Mouse (Mus musculus) kidney, postnatal 0 days (tissue): Measurements from ENCODE around the gene Olfr1500. TPM values are rescaled to one million over a fixed set of nuclear protein-coding genes. Genes with fewer than 3 reads are reported as not detected.
"Not testable (repeated sequence)": the region's sequence is repeated elsewhere in the genome, so short reads cannot be mapped to it uniquely, and the experiment has no call there.

Source experiments
- ATAC-seq: fragments of 200-750 bp; cut with Nextera tagmentation; replicated peaks from 2 replicates; pipeline ENCODE4 v1.8.0; 2017; ENCODE audit warnings: low read depth, moderate number of reproducible peaks, moderate TSS enrichment, moderate library complexity; ENCODE audit not compliant: low FRiP score
- DNase-seq: peaks from one replicate; pipeline ENCODE4 v3.0.0-alpha.2; 2016; ENCODE audit warnings: low spot score
- H3K27ac ChIP-seq: fragments of 300-500 bp; sonication (generic); 2 replicates; pipeline ENCODE4 v1.5.1; 2014; ENCODE audit warnings: mild to moderate bottlenecking
- H3K27me3 ChIP-seq: fragments of 300-500 bp; sonication (generic); 2 replicates; pipeline ENCODE4 v1.6.1; 2014; ENCODE audit warnings: low read length, mixed read lengths; ENCODE audit not compliant: insufficient read depth
- H3K36me3 ChIP-seq: fragments of 300-500 bp; sonication (generic); 2 replicates; pipeline ENCODE4 v1.6.1; 2014; ENCODE audit warnings: low read length, mixed read lengths; ENCODE audit not compliant: insufficient read depth
- H3K4me1 ChIP-seq: fragments of 300-500 bp; sonication (generic); replicated peaks from 2 replicates; pipeline ENCODE4 v1.6.1; 2014; ENCODE audit warnings: antibody characterized with exemption, low read length, mixed read lengths; ENCODE audit not compliant: insufficient read depth
- H3K4me2 ChIP-seq: fragments of 300-500 bp; sonication (generic); 2 replicates; pipeline ENCODE4 v1.6.1; 2014; ENCODE audit warnings: mild to moderate bottlenecking, low read length, moderate library complexity, mixed read lengths
- H3K4me3 ChIP-seq: fragments of 300-500 bp; sonication (generic); replicated peaks from 2 replicates; pipeline ENCODE4 v1.5.1; 2014; ENCODE audit warnings: low read depth, low read length
- H3K9ac ChIP-seq: fragments of 300-500 bp; sonication (generic); 2 replicates; pipeline ENCODE4 v1.6.1; 2014; ENCODE audit warnings: low read depth, low read length
- H3K9me3 ChIP-seq: fragments of 300-500 bp; sonication (generic); replicated peaks from 2 replicates; pipeline ENCODE4 v1.6.1; 2016; ENCODE audit warnings: low read length, inconsistent platforms, mixed read lengths
- CTCF ChIP-seq: IDR thresholded peaks from 2 replicates; pipeline ENCODE4 v1.5.1; 2016; ENCODE audit warnings: antibody characterized with exemption, low read depth, mild to moderate bottlenecking, moderate library complexity
- WGBS: fragments of 180-500 bp; shearing (Covaris S2); extraction: QIAGEN DNeasy Blood & Tissue Kit; methylation state at CpG from one replicate; pipeline ENCODE4 v1.1.7; 2014; 5-methylcytosine and 5-hydroxymethylcytosine counted together
- polyA plus RNA-seq: library from polyadenylated mRNA; unstranded; fragments of >200 nt; fragmentation: Nextera tagmentation; extraction: Ambion mirVana; gene quantifications from 2 replicates; pipeline ENCODE4 v1.2.1, GENCODE M21; 2015

The Olfr1500 gene
- polyA plus RNA-seq, result not detected in 2 replicates

DNA sequence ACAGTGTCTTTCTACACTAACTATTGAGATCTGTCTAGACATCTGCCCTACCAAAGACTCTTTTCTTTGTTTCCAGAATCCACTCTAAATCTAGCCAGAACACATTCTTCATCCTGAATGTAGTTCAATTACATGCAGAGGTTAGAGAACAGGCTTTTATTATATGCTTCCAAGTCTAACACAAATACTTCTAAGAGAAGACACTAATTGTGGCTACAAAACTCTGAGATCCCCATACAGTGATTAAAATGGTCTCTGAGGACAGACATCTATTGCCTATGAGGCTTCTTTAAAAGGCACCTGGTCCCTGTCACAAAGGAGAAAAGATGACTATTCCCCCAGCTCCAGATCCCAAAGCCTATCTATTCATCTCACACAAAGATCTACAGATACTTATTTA, at the start of gene Olfr1500:
Gene Olfr1500 (minus strand): TSS at position 101 of the 400 bp plus-strand sequence.
- Histone ChIP-seq H3K27ac (no peak within 1 kb of the TSS), H3K36me3 (no peaks in the 10 kb centered on the region), H3K4me1 (no peaks in the 10 kb centered on the region), H3K9ac (no peak within 1 kb of the TSS), H3K27me3 (no peaks in the 10 kb centered on the region), H3K4me3 (no peak within 1 kb of the TSS), H3K4me2 (no peak within 1 kb of the TSS), H3K9me3 (no peaks in the 10 kb centered on the region)
- DNase-seq, result no peak
- TF ChIP-seq CTCF, result no peak
- ATAC-seq, result no peak

DNA sequence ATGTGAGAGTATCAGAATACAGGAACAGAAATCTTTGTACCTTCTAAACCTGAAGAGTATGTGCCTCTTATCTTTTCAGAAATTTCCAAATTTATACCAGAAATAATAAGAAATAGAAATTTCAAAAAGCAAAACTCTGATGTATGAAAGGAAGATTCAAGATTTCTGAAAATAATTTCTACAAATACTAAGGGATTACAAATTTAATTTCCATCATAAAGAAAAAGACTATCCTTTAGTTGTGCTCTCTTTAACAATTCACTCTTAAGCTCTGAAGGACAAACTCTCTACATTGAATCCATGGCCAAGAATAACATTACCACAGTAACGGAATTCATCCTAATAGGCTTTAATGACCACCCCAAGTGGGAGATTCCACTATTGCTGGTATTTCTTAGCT, 31.2 kb upstream of the Olfr1500 start, which contains the start of gene Olfr1502:
Gene Olfr1502 (plus strand): TSS at position 301 of the 400 bp plus-strand sequence.
- no peak for DNase-seq
- Histone ChIP-seq H3K9me3 (no peaks in the 10 kb centered on the region), H3K4me3 (no peak within 1 kb of the TSS), H3K36me3 (no peaks in the 10 kb centered on the region), H3K27me3 (no peaks in the 10 kb centered on the region), H3K4me1 (no peaks in the 10 kb centered on the region), H3K27ac (no peak within 1 kb of the TSS), H3K9ac (no peak within 1 kb of the TSS), H3K4me2 (no peak within 1 kb of the TSS)
- TF ChIP-seq CTCF, result no peak
- ATAC-seq, result no peak
- 74% methylated on average over 1 of the region's 1 CpGs for WGBS

DNA sequence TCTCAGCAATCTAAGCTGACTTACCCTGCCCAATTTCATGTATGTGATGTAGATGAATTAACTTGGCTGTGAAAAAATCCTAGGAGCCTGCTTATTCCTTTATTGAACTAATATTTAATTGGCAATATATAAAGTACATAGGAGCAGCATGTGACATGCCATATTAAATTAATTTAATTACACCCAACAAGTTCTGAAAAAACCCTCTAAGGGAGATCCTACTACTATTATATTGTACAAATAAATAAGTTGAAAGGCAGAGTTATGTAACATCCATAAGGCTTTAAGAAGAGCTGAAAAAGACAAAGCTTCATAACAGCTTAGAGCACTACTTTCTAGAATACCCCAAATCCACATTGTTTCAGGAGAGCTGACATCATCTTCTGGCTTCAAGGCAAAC, 20.3 kb upstream of the Olfr1500 start, which contains the start of gene Olfr1501:
Gene Olfr1501 (minus strand): TSS at position 101 of the 400 bp plus-strand sequence.
- H3K4me3 ChIP-seq, H3K27me3 ChIP-seq, H3K27ac ChIP-seq, H3K4me2 ChIP-seq, DNase-seq, H3K9me3 ChIP-seq, H3K9ac ChIP-seq, ATAC-seq, H3K36me3 ChIP-seq, H3K4me1 ChIP-seq: not testable (repeated sequence)

DNA sequence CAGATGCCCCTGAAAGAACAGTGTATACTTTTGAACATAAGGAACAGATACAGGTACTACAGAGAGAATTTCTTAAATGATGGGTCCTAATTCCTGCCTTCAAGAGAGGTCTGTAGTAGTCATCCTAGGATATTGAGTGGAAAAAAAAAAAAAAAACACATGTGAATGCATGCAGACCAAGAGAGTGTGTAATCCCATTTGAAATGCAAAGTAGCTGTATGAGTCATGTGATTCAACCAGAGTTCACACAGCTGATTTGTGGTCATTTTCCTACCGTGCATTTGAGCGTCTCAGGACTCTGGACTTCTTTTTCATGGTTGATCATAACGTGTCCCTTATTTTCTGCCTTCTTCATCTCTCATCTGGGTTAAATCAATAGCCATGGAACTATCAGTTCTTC, 1.8 kb downstream of the Olfr1500 start:
- H3K36me3 ChIP-seq, result no peaks in the 10 kb centered on the region
- H3K4me2 ChIP-seq, result no peak overlapping the region
- H3K27ac ChIP-seq, result no peak overlapping the region
- no peaks in the 10 kb centered on the region for H3K27me3 ChIP-seq
- ATAC-seq (no peak), DNase-seq (no peak)
- 77% methylated on average over 3 of the region's 3 CpGs for WGBS
- H3K9me3 ChIP-seq, result no peaks in the 10 kb centered on the region
- H3K4me1 ChIP-seq, result no peaks in the 10 kb centered on the region
- no peak for TF ChIP-seq CTCF
- no peak overlapping the region for H3K4me3 ChIP-seq
- H3K9ac ChIP-seq, result no peak overlapping the region

DNA sequence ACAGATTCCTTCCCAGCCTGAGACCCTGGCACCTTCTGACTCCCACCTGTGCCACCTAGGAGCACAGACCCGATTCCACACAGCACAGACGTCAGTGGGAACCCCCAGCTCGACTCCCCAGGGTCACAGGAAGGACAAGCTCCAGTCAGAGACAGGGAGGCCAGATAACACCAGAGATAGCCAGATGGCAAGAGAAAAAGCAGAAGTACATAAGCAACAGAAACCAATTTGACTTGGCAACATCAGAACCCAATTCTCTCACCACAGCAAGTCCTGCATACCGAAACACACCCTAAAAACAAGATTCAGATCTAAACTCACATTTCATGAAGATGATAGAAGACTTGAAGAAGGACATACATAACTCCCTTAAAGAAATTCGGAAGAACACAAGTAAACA, 9.4 kb downstream of the Olfr1500 start:
- no peaks in the 10 kb centered on the region for H3K4me1 ChIP-seq
- no peak for TF ChIP-seq CTCF
- DNase-seq, result no peak
- ATAC-seq, result no peak
- H3K36me3 ChIP-seq, result no peaks in the 10 kb centered on the region
- H3K9ac ChIP-seq, result no peak overlapping the region
- H3K27me3 ChIP-seq, result no peaks in the 10 kb centered on the region
- no peak overlapping the region for H3K4me2 ChIP-seq
- H3K27ac ChIP-seq, result no peak overlapping the region
- H3K9me3 ChIP-seq, result no peaks in the 10 kb centered on the region
- H3K4me3 ChIP-seq, result no peak overlapping the region
- WGBS, result 69% methylated on average over 5 of the region's 5 CpGs

DNA sequence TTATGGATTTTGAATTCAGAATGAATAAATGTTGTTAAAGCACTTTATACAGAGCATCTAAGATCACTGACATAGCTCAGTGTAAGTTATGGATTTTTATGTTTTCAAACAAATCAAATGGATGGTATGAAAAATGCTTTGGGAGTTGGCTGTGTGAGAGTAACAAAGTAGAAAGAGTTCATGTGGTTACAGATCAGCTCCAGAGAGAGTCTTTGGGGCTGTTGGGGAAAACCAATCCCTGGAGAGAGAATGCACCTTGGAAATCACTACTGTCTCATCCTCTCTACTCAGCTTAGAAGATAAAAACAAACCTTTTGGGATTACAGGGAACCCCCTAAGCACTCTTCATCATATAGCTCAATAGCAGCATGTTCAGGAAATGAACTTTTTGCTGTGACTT, 10.9 kb downstream of the Olfr1500 start, which contains the start of gene Olfr1499:
Gene Olfr1499 (minus strand): TSS at position 101 of the 400 bp plus-strand sequence.
- H3K27ac ChIP-seq, result no peak within 1 kb of the TSS

DNA sequence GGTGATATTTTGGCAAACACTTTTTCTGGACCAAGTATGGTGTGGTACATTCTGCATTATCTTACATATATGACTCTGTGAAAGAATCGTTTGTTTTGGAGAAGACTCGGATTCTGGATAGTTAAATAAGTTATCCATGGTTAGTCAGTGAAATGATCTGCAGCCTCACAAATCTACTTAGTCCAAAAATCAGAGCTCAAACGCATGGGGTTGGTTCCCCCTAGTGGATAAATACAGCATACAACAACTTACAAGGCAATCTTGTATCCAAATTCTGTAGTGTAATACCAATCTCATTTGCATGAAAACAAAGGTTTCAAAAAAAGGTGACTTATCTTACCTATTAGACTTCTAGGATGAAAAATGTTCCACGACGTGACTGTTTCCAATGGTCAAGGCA, 11.5 kb downstream of the Olfr1500 start:
- Histone ChIP-seq H3K4me3 (no peak overlapping the region), H3K9me3 (no peaks in the 10 kb centered on the region), H3K9ac (no peak overlapping the region), H3K27me3 (no peaks in the 10 kb centered on the region), H3K4me1 (no peaks in the 10 kb centered on the region), H3K36me3 (no peaks in the 10 kb centered on the region), H3K27ac (no peak overlapping the region), H3K4me2 (no peak overlapping the region)
- DNase-seq (peak; percentile 54), ATAC-seq (no peak)
- 35% methylated on average over 5 of the region's 5 CpGs for WGBS
- peak; percentile 69 for TF ChIP-seq CTCF

More for the DNA sequence above, 10.9 kb downstream of the Olfr1500 start, which contains the start of gene Olfr1499:
- no peaks in the 10 kb centered on the region for H3K4me1 ChIP-seq
- H3K9ac ChIP-seq, result no peak within 1 kb of the TSS
- H3K9me3 ChIP-seq, result no peaks in the 10 kb centered on the region
- no peak within 1 kb of the TSS for H3K4me2 ChIP-seq
- no peak within 1 kb of the TSS for H3K4me3 ChIP-seq
- no peaks in the 10 kb centered on the region for H3K27me3 ChIP-seq
- no peaks in the 10 kb centered on the region for H3K36me3 ChIP-seq
- TF ChIP-seq CTCF, result no peak
- ATAC-seq (no peak), DNase-seq (no peak)
